Mouse (Mus musculus) ZHBTc4 (cell line): ENCODE results near the gene Hmx3.

Source experiments
- DNase-seq: peaks from one replicate; pipeline ENCODE4 v3.0.0-alpha.2; 2011; ENCODE audit warnings: low read depth, low spot score

Hmx3 gene

GRCm38 (mm10) chr7:131542115-131542871, at the start of gene Hmx3:
Gene Hmx3, plus strand, starts transcription at chr7:131542867.
- peak; percentile 87 for DNase-seq

- DNase-seq, result no peak
Measured at GRCm38 (mm10) chr7:131503739-131504138, 38.9 kb upstream of the Hmx3 start.

DNA sequence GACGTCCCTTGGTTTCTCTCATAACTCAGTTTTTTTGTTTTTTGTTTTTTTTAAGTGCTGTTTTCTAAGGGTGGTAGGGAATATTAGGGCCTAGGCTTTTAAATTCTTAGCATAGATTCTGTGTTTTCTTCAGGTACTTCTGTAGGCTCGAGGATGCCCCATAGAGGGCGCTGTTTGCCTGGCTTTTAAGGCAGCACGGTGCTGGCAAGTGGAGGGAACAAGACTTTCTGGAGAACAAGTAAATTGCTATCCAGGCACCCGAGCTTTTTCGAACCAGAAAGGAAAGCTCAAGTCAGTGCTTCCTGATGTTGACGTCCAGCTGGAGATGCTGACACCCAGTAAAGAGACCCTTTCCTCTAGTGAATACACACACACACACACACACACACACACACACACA, 2.7 kb upstream of the Hmx3 start:
- DNase-seq, result peak; percentile 85

GRCm38 (mm10) chr7:131541184-131542114, 1.2 kb upstream of the Hmx3 start:
- no peak for DNase-seq

DNA sequence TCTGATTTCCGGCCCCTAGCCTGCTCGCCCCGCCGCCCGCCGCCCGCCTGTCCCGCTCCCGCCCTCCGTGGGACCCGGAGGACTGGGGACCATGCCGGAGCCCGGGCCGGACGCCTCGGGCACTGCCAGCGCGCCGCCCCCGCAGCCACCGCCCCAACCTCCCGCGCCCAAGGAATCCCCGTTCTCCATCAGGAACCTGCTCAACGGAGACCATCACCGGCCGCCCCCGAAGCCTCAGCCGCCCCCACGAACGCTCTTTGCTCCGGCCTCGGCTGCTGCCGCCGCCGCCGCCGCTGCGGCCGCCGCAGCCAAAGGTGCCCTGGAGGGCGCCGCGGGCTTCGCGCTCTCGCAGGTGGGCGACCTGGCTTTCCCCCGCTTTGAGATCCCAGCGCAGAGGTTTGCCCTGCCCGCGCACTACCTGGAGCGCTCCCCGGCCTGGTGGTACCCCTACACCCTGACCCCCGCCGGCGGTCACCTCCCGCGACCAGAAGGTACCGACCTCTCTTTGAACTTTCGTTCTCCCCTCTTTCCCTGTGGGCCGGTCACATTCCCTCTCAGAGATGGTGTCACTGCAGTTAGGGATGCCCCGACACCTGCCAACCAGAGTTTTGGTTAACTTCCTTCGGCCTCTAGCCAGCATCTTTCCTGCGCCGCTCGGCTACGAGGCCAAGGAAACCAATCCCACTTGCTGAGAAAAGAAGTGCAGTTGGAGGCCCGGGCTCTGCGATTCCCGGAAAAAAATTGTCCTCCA, 380 bp downstream of the Hmx3 start:
- DNase-seq, result peak; percentile 59

- peak; percentile 74 for DNase-seq
Measured at GRCm38 (mm10) chr7:131543623-131544481, 1.2 kb downstream of the Hmx3 start.

DNA sequence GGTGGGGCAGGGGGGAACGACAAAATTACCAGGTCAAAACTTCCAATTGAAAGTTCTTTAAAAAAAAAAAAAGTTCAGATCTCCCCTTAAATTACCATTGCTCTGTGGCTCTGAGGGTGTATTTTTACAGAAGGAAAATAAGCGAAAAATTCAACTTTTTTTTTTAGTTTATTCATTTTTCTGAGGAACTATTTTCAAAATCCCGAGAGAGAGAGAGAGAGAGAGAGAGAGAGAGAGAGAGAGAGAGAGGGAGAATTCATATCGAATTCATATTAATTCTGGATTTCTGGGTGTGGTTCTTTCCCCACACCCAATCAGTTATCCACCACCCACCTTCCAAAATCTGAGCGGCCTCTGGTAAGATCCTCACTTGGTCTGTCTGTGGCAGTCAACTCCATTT, 2.2 kb downstream of the Hmx3 start:
- DNase-seq, result no peak

- DNase-seq, result no peak
Measured at GRCm38 (mm10) chr7:131545701-131546385, 3.2 kb downstream of the Hmx3 start.

DNA sequence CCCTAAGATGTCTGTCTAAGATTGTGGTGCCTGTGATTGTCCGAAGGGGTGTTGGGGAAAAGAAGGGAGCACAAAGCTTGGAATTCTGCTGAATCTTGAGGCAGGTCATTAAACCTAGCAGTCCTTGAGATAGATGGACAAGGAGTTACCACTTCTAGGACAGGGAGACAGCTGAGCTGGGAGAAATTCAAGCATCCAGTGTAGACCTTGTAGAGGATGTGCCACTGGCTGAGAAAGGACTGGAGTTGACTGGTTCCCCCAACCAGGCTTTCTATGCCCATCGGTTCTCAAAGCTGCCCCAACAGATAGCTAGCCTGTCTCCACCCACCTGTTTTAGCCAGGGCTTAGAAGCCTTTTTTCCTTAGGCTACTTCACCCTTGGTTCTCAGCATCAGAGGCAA, 3.8 kb downstream of the Hmx3 start:
- no peak for DNase-seq

DNA sequence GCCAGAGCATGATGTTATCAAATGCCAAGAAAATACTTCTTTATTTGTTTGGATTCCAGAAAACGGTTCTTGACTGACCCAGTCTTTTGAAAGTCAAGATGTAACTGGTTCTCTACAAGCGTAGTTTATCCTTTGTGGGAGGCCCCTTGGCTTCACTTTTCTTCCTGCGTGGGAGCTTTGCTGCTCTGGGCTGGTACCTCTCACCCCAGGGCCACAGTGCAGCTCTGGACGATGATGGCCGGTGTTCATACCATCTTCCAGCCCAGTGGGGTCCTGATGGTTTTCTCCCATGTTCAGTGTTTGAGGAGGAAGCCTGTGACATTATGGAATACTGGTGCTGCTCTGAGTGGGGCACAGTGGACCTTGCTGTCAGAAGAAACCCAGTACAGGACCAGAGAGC, 4.8 kb downstream of the Hmx3 start:
- DNase-seq, result no peak

DNA sequence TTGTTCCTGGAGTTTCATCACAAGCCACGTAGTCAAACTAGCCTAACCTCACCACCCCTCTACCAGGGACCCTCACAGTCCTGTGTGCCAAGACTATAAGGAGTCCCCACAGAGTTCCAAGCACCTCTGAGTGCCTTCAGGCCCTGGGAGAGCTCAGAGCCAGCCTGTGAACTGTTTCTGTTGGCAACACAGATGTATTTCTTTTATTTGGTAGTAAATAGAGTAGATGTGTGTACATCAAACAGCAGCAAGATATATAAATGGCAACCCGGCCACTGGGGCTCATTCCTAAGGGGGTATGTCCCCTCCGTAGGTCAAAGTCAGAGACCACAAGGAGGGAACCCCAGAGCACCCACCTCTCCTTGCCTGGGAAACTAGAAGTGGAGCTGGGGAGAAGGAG, 5.8 kb downstream of the Hmx3 start, which contains the start of gene Hmx2:
Gene Hmx2 (plus strand): TSS at position 301 of the 400 bp plus-strand sequence.
- DNase-seq, result no peak

GRCm38 (mm10) chr7:131551471-131551870, 8.8 kb downstream of the Hmx3 start:
- DNase-seq, result no peak

GRCm38 (mm10) chr7:131551931-131552741, 9.5 kb downstream of the Hmx3 start:
- DNase-seq, result peak; percentile 35

DNA sequence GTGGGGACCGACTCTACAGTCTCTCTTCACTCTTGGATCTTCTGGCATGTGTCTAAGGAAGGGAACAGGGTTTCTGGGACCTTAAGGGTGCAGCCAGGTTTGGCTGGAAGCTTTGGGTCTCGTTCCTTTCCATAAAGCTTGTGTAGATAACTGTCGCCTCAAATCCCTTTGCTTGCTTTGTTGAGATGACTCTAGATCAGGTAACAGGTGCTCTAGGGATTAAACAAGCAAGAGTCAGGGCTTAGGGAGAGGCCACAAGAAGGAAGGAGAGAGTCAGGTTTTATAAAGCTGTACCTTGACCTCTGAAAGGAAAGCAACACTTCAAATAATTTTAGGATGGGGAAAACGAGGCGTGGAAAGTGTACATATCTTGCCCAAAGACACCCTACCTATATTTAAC, 10.1 kb downstream of the Hmx3 start:
- no peak for DNase-seq

DNA sequence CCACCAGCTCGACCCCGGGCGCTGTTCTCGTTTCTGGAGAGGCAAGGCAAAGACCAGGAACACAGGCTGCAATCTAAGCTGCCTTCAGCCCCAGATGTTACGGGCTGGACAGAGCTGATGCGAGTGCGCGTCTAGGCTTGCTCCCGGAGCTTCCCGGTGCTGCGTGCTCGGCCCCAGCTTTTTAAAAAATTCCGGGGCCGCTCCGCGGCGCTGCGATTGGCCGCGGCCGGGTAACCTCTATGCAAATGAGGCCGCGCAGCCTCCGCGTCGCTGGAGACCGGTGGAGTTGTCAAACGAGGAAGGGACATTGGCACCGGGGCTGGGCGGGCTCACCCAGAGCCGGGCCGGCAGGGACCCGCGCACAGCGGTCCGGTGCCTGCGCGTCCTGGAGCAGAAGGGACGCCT, 11.1 kb downstream of the Hmx3 start:
- peak; percentile 71 for DNase-seq

DNA sequence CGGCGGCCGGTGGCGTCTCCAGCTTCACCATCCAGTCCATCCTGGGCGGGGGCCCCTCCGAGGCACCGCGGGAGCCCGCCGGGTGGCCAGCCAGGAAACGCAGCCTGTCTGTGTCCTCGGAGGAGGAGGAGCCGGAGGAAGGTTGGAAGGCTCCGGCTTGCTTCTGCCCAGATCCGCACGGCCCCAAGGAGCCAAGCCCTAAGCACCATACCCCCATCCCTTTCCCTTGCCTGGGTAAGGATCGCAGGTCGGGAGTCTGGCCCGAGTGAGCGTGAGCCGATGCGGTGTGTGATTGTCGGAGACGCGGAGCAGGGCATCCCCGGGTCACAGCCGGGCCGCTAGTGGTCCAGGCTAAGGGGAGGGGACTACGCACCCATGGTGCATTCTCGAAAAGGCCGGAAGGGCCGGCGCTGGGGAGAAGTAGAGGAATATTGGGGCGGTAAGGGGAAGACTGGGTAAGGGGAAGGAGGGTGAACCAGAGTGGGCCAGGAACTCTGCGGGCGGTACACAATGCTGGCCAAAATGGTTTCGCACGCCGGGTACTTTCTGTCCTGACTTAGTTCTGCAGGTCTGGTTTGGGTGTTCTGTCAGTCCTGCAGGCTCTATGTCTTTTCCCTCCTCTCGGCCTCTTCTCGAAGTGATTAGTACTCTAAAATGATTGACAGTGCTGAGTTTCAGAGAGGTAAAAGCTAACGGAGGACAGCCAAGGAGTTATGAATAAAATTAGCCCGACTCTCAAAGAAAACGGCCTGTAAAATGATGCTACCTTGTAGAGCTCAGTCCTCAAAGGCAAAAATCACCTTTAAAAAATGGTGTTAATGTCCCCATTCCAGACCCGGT, 11.9 kb downstream of the Hmx3 start:
- DNase-seq, result peak; percentile 61

DNA sequence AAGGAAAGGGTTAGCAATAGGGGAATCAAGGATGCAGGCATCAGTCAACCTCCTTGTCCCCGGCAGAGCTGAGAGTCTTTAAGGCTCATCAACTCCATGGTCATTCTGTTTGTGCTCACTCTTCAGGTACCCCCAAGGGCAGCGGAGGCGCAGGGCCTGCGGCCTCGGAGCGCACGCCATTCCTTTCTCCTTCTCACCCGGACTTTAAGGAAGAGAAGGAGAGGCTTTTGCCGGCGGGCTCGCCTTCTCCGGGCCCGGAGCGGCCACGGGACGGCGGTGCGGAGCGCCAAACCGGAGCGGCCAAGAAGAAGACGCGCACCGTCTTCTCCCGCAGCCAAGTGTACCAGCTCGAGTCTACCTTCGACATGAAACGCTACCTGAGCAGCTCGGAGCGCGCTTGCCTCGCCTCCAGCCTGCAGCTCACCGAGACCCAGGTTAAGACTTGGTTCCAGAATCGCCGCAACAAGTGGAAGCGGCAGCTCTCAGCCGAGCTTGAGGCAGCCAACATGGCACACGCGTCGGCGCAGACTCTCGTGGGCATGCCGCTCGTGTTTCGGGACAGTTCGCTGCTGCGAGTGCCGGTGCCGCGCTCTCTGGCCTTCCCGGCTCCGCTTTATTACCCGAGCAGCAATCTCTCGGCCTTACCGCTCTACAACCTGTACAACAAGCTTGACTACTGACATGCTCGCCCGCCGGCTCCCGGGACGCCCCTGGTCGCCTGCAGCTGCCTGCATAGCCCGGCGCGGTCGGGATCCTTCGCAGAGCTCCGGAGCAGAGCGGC, 12.8 kb downstream of the Hmx3 start:
- DNase-seq, result peak; percentile 74

DNA sequence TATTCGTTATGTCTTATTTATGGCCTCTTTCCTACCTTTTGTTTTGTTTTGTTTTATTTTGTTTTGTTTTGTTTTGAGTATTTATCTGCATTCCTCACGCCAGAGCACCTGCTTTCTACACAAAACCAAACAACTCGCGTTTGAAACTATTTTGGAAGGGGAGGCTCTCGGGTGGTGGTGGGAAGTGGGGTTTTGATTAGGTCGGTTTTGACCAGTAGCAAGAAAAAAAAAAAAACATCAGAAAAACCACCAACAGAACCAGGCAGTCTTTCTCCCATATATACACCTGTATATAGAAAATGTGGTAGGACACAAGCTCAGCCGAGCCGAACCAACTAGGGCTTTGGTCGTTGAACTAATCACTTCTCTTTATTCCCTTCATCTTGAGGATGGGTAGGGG, 13.4 kb downstream of the Hmx3 start:
- no peak for DNase-seq
